Mouse (Mus musculus) spleen, adult 12 weeks (tissue): ENCODE data around the gene Spin2c.

Experiments used
- DNase-seq: peaks from one replicate; pipeline ENCODE4 v3.0.0; 2022; ENCODE audit warnings: low spot score

The Spin2c gene

DNA sequence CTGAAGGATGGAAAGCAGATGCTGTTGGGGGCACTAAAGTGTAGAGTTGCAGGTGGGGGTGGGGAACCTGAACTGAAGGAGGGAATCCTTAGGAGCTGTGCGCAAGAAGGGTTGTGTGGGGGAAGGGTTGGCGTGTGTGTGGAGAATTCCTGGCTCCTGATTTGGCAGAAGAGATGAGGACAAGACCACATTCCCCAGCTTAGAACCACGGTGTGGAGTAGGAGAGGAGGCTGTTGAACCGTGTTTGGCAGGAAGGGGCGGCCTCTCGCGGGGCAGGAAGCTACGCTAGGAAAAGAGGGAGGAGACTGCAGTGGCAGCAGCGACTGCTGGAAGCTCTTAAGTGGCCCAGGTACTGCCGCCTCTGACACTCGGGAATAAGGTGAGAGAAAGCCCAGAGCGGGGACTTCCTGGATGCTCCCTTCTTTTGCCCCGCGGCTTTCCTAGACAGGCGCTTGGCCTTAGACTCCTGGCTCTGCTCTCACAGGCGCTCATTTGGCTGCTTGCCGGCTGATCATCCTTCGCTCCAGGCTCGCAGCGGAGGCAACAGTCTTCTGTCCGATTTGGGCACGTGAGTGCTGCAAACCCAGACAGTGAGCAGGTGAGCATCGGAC, at the start of gene Spin2c:
TSS of gene Spin2c (plus strand) at position 275 of the 611 bp plus-strand sequence.
- DNase-seq, result no peak

DNA sequence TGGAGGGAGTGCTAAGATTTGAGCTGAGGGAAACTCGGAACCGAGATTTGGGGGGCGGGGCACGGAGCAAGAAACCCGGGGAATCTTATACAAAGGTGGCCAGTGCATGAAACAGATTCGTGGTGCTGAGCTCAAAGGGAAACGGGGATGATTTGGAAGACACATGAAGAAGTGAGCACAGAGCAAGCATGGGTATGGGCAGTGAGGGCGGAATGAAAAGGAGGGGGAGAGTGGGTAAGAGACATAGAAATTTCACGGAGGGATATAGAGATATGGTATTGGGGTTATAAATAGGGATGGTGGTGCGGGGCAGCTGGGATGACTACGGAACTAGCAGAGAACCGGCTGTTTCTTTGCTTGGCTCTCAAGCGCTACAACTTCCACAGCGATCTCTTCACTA, 581 bp downstream of the Spin2c start:
- DNase-seq, result no peak
